Mouse (Mus musculus) lung, postnatal 0 days (tissue): ENCODE measurements around the gene Matn1. TPM values are rescaled to one million over a fixed set of nuclear protein-coding genes. Genes with fewer than 3 reads are reported as not detected.

Experiments used
- ATAC-seq: fragments of 200-750 bp; cut with Nextera tagmentation; 2 replicates; pipeline ENCODE4 v1.8.0; 2017; ENCODE audit warnings: moderate library complexity
- DNase-seq: peaks from one replicate; pipeline ENCODE4 v3.0.0-alpha.2; 2016; ENCODE audit warnings: low spot score
- H3K27ac ChIP-seq: fragments of 300-500 bp; sonication (generic); 2 replicates; pipeline ENCODE4 v1.5.1; 2014; ENCODE audit warnings: antibody characterized with exemption, mild to moderate bottlenecking, low read length, mixed read lengths
- H3K27me3 ChIP-seq: fragments of 300-500 bp; sonication (generic); replicated peaks from 2 replicates; pipeline ENCODE4 v1.6.1; 2014; ENCODE audit warnings: low read length, mixed read lengths; ENCODE audit not compliant: insufficient read depth
- H3K36me3 ChIP-seq: fragments of 300-500 bp; sonication (generic); 2 replicates; pipeline ENCODE4 v1.6.1; 2014; ENCODE audit warnings: low read length, mixed read lengths; ENCODE audit not compliant: insufficient read depth
- H3K4me1 ChIP-seq: fragments of 300-500 bp; sonication (generic); 2 replicates; pipeline ENCODE4 v1.6.1; 2014; ENCODE audit warnings: antibody characterized with exemption, low read depth, low read length, mixed read lengths; ENCODE audit not compliant: insufficient read depth
- H3K4me2 ChIP-seq: fragments of 300-500 bp; sonication (generic); replicated peaks from 2 replicates; pipeline ENCODE4 v1.6.1; 2014; ENCODE audit warnings: low read depth, mild to moderate bottlenecking, low read length, moderate library complexity, mixed read lengths
- H3K4me3 ChIP-seq: fragments of 300-500 bp; sonication (generic); 2 replicates; pipeline ENCODE4 v1.5.1; 2014; ENCODE audit warnings: low read depth, low read length
- H3K9ac ChIP-seq: fragments of 300-500 bp; sonication (generic); replicated peaks from 2 replicates; pipeline ENCODE4 v1.6.1; 2014; ENCODE audit warnings: low read depth, mild to moderate bottlenecking
- H3K9me3 ChIP-seq: fragments of 300-500 bp; sonication (generic); 2 replicates; pipeline ENCODE4 v1.6.1; 2016; ENCODE audit warnings: low read length, mixed read lengths
- CTCF ChIP-seq: IDR thresholded peaks from 2 replicates; pipeline ENCODE4 v1.5.1; 2016; ENCODE audit warnings: antibody characterized with exemption, mild to moderate bottlenecking
- EP300 ChIP-seq: IDR thresholded peaks from 2 replicates; pipeline ENCODE4 v1.6.1; 2016; ENCODE audit warnings: antibody characterized with exemption, mild to moderate bottlenecking, control low read depth
- WGBS: fragments of 180-500 bp; shearing (Covaris S2); extraction: QIAGEN DNeasy Blood & Tissue Kit; methylation state at CpG from one replicate; pipeline ENCODE4 v1.1.7; 2014; 5-methylcytosine and 5-hydroxymethylcytosine counted together
- polyA plus RNA-seq: library from polyadenylated mRNA; unstranded; fragments of >200 nt; fragmentation: Nextera tagmentation; extraction: Ambion mirVana; gene quantifications from 2 replicates; pipeline ENCODE4 v1.2.1, GENCODE M21; 2015

Matn1 gene
- polyA plus RNA-seq, 1 experiment from 2014 or later, result not detected

GRCm38 (mm10) chr4:130944779-130945178 is 594 bp downstream of the Matn1 start:
- H3K27me3 ChIP-seq, result no peaks in the 10 kb centered on the region
- no peak overlapping the region for H3K4me3 ChIP-seq
- WGBS, result 64% methylated on average over 7 of the region's 7 CpGs
- no peak for DNase-seq
- no peak overlapping the region for H3K9ac ChIP-seq
- no peak for ATAC-seq
- no peaks in the 10 kb centered on the region for H3K4me1 ChIP-seq
- H3K4me2 ChIP-seq, result no peak overlapping the region
- TF ChIP-seq CTCF, result no peak
- TF ChIP-seq EP300, result no peak
- H3K27ac ChIP-seq, result no peak overlapping the region
- no peaks in the 10 kb centered on the region for H3K36me3 ChIP-seq
- H3K9me3 ChIP-seq, result no peaks in the 10 kb centered on the region

- no peak overlapping the region for H3K9ac ChIP-seq
- no peaks in the 10 kb centered on the region for H3K36me3 ChIP-seq
- no peak overlapping the region for H3K4me3 ChIP-seq
- ATAC-seq (no peak), DNase-seq (peak; percentile 40)
- TF ChIP-seq CTCF (peak; percentile 82), EP300 (no peak)
- no peaks in the 10 kb centered on the region for H3K4me1 ChIP-seq
- 20% methylated on average over 13 of the region's 13 CpGs for WGBS
- no peak overlapping the region for H3K4me2 ChIP-seq
- H3K9me3 ChIP-seq, result no peaks in the 10 kb centered on the region
- no peak overlapping the region for H3K27ac ChIP-seq
- H3K27me3 ChIP-seq, result no peaks in the 10 kb centered on the region
These were observed 3.0 kb downstream of the Matn1 start for GRCm38 (mm10) chr4:130947094-130947647.

GRCm38 (mm10) chr4:130949821-130950384 is 5.7 kb downstream of the Matn1 start:
- H3K4me3 ChIP-seq, result no peak overlapping the region
- DNase-seq (no peak), ATAC-seq (no peak)
- peaks cover 5% of the 10 kb centered on the region; the same call in 1 of the 2 replicates for H3K27me3 ChIP-seq
- H3K27ac ChIP-seq, result no peak overlapping the region
- no peak overlapping the region for H3K4me2 ChIP-seq
- 75% methylated on average over 35 of the region's 35 CpGs for WGBS
- H3K36me3 ChIP-seq, result no peaks in the 10 kb centered on the region
- TF ChIP-seq EP300, result no peak
- no peak for TF ChIP-seq CTCF
- H3K9me3 ChIP-seq, result no peaks in the 10 kb centered on the region
- H3K9ac ChIP-seq, result no peak overlapping the region
- no peaks in the 10 kb centered on the region for H3K4me1 ChIP-seq

GRCm38 (mm10) chr4:130952531-130952930 is 8.3 kb downstream of the Matn1 start:
- H3K9me3 ChIP-seq, result no peaks in the 10 kb centered on the region
- peak; percentile 58 for TF ChIP-seq CTCF
- TF ChIP-seq EP300, result no peak
- H3K27ac ChIP-seq, result no peak overlapping the region
- peaks cover 5% of the 10 kb centered on the region; the same call in 1 of the 2 replicates for H3K27me3 ChIP-seq
- DNase-seq (peak; percentile 36), ATAC-seq (no peak)
- H3K4me3 ChIP-seq, result no peak overlapping the region
- no peak overlapping the region for H3K4me2 ChIP-seq
- WGBS, result 25% methylated on average over 17 of the region's 17 CpGs
- H3K9ac ChIP-seq, result no peak overlapping the region
- no peaks in the 10 kb centered on the region for H3K4me1 ChIP-seq
- H3K36me3 ChIP-seq, result no peaks in the 10 kb centered on the region

DNA sequence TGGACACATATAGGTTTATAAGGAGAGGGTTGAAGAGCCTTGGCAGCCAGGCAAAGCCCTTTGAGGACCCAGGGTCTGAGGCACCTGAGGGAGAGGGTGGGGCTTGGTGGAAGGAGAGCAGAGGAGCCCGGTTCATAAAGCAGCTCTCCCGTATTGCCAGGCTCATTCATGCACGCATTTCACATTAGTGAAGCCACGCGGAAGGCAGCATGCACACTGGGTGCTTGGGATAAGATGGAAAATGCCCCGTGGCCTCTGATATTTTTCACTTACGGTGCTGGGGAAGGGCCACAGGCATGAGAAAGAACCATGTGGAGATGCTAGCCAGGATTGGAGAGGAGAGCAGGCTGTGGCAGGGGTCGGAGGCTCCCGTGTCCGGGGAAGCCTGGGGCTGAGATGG is 13.0 kb downstream of the Matn1 start:
- Histone ChIP-seq H3K4me1 (no peaks in the 10 kb centered on the region), H3K36me3 (no peaks in the 10 kb centered on the region), H3K9ac (no peak overlapping the region), H3K27me3 (peaks cover 5% of the 10 kb centered on the region; the same call in 1 of the 2 replicates), H3K4me3 (no peak overlapping the region), H3K4me2 (no peak overlapping the region), H3K27ac (no peak overlapping the region), H3K9me3 (no peaks in the 10 kb centered on the region)
- DNase-seq (no peak), ATAC-seq (no peak)
- 81% methylated on average over 10 of the region's 10 CpGs for WGBS
- TF ChIP-seq CTCF, result no peak
- no peak for TF ChIP-seq EP300

- Histone ChIP-seq H3K27me3 (no peaks in the 10 kb centered on the region), H3K36me3 (no peaks in the 10 kb centered on the region), H3K4me3 (no peak overlapping the region), H3K9ac (no peak overlapping the region), H3K9me3 (no peaks in the 10 kb centered on the region), H3K4me2 (no peak overlapping the region), H3K27ac (no peak overlapping the region), H3K4me1 (no peaks in the 10 kb centered on the region)
- ATAC-seq (no peak), DNase-seq (no peak)
- TF ChIP-seq CTCF (no peak), EP300 (no peak)
- WGBS, result 57% methylated on average over 5 of the region's 5 CpGs
These were observed 14.6 kb downstream of the Matn1 start for GRCm38 (mm10) chr4:130958812-130959211.
